Mouse (Mus musculus) adrenal gland, adult 18-20 months (tissue): ENCODE measurements around the gene Hdac7. TPM values are rescaled to one million over a fixed set of nuclear protein-coding genes. Genes with fewer than 3 reads are reported as not detected.

Source experiments
- DNase-seq, 2 experiments: peaks; one replicate each; pipeline ENCODE4 v3.0.0; 2021 to 2022; ENCODE audit warnings: low spot score in 2 of 2
- total RNA-seq, 2 experiments: library from RNA; stranded (reverse); gene quantifications; 1 replicate in 1 of 2; 2 replicates in 1 of 2; pipeline ENCODE4 v1.2.3; 2021

Hdac7 gene
- total RNA-seq, 2 experiments from 2014 or later, result 29.7 to 55.2 TPM

DNA sequence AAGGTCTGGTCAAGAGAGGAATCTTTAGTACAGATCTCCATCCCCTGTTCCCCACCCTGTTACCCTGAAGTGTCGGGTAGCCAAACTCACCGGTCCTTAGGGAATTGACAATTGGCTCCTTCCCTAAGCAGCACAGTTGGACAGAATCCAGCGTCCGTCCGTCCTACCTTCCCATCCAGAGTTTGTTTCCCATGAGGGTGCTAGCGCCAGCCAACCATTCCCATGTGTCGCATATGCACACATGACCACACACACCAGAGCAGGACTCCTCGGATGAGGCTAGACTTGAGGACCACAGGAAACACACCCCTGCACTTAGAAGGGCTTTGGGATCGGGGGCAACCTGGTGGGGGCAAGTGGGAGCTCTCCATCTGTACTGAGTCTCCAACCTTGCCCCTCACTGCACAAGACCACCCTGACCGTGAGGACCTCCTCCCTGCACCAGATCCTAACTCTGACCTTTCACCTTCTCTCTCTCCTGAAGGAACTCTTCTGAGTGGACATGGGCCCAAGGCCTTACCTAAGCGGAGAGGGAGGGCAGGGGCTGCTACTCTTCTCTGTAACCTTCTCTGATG lies 53.1 kb downstream of the Hdac7 start:
- DNase-seq, result no peak

DNA sequence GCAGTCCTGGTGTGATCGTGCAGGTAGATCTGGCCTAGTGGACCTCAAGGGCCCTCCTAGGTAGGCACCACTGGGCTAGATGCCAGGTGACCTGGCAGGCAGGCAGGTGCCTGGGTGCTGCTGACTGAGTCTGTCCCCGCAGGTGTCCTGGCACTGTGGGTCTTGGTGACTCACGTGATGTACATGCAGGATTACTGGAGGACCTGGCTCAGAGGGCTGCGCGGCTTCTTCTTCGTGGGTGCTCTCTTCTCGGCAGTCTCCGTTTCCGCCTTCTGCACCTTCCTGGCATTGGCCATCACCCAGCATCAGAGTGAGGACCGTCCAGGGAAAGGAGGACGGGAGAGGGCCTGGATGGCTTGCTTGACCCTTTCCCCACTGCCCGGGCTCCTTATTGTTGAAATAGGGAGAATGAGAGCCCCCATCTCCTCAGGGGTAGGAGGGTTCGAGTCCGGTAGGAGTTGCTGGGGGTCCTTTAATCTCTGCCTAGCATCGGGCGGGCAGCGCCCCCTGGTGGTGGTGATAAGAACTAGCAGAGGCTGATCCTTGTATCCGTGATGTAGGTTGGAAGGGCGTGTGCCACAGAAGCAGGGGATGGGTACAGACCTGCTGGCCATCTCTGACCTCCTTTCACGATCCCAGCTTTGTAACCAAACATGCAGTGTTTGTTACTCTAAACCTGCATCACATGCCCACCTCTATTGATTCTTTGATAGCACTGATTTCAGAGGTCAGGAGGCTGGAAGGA lies 54.4 kb downstream of the Hdac7 start:
- DNase-seq, result peak in 1 of 2 experiments; percentile 69

DNA sequence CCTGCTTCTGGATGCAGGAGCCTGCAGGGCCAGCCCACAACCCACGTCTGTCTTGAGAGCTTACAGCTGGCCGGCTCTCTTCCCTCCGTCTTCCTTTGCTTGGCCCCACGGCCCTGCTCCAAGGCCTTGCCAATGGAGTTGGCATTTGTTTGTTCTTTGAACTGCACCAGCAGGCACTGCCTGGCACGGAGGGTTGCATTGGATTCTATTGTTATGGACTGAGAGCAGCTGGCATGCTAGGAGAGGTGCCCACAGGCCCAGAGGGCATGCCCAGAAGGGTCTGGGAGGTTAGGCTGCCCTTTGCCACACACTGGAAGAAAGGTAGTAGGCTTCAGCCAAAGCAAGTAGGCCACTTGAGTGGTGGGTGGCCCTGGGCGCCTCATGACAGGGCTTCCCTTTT lies 55.5 kb downstream of the Hdac7 start:
- DNase-seq, result no peak

DNA sequence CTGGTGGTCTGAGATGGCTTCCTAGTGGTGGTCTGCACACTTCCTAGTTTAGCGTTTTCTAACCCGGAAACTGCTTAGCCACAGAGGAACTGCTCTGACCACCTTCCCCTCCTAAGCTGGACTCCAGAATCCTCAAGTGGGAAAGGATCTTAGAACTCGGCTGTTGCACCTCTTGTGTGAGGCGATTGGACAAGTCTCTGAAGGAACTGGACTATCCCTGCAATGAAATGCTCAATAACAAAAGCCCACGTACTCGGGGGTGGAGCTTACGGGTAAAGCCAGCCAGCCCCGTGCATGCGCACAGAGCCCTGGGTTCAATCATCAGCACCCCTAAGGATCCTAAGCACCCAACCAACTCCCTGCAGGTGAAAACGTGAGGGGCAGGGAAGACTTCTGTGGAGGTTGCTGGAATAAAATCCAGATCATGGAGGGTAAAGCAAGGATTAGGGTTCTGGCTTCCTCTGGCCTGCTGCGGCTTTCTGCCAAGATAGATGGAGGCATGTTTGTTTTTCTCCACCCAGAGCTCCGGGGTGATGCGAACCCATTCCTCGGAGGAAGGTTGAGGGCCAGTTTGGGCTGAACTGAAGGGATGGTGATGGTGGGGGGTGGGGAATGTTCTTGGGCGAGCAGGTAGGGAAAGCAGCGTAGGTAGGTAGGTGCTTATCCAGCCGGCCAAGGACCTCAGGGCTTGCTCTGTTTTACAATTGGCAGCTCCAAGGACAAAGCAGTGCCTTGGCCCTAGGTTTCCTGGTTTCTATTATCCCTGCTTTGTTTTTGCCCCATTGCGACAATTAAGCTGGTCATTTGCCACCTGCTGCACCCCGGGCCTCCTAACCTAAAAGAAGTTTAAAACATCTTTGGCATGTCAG lies 56.3 kb downstream of the Hdac7 start:
- no peak for DNase-seq

DNA sequence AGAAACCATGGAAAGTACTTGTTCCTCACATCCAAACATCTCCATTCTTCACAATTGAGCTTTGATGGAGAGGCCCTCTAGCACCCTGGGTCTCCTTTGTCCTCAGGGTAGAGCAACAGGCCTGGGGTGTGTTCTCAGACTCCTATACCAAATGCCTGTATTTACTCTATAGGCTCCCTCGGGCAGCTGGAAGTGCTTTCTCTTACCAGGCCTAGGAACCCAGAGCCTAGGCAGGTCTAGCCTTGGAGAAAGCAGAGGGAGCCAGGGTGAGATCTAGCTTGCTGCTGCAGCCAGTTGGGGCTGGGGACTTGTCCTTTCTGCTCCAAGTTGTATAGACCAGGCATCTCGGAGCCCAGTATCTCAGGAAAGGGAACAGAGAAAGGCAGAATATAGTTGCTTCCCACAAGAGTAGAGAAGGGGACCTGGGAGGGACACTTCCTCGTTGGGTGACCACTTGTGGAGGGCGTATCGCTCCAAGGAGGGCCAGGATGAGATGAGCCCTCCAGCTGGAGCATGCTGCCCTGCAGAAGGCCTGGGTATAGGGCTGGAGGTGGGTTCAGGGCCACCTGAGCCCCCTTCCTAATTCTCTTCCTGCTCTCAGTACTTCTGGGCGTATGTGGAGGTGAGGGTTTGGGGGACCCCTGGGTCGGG lies 57.0 kb downstream of the Hdac7 start:
- no peak for DNase-seq

DNA sequence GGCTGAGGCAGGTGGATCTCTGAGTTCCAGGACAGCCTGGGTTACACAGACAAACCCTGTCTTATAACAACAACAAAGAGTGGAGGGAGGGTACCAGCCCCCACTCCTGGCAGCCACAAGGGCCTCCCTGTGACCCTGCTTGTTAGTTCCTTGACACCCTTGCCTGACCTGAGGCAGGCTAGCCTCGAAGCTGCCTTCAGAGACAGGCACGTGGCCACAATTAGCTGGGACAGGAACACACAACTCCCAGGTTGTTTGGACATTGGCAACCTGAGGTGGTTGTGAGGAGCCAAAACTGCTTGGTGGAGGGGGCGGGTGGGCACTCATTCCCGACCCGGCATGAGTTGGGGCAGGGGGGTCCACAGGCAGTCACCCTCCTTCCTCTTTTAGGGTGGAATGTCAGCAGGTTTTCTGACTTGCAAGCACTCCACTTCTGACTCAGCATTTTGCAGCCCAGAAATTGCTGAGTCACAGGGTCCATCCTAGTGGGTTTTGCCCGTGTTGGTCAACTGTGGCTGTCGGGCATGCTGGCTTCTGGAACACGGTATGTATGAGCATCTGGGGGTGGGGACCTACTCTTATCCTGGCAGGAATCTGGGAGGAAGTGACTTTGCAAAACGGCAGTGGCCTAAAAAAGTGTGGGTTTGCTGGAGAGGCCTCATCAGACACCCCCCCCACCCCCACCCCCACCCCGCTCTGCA lies 57.7 kb downstream of the Hdac7 start:
- no peak for DNase-seq

DNA sequence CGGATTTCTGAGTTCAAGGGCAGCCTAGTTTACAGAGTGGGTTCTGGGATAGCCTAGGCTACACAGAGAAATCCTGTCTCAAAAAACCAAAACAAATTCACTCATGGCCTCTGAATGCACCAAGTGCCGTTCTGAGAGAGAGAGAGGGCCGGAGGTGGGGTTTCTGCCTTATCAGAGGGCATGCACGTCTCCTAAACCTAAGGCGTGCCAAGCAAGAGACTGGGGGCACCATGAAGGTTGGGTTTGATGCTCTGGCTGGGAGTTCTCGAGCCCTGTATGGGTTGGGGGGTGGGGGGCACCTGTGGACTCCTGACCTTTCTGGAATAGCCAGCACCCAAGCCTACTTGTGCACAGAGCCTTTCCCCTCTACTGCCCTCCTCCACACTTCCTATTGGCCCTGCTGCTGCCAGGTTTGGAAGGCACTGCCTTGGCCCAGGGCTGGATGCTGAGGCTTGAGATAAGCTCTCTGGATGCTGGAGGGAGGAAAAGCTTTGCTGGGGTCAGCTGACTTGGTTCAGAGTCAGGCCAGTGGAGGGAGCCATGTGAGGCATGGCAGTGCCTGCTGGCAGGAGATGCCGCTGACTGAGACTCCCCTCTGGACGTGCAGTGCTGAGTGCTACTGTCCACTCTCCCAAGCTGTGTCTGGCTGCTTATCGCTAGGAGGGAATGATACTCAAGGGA lies 58.4 kb downstream of the Hdac7 start:
- no peak for DNase-seq

DNA sequence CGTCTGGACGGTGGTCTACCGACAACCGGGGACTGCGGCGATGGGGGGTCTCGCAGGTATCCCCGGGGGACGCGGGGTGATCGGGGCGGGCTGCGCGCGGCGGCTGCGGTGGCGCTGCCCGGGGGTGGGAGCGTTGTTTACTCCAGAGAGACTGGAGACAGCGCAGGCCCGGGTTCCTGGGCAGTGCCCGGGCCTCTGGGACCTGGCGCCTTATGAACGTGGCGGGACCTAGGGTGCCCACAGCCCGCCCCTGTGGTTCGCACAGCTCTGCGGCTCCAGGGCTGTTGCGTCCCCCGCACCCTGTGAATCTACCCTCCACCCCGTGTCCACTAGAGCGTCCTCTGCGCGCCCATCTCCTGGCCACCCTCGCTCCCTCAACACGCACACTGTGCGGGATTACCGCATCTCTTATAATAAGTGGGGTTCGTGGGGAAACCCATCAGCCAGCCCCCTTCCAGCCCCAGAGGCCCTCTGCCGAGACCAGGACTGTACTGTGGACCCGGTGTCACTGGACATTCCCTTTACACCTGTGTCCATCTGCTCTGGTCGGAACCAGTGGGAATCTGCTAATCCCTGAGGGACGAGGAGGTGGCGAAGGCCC lies 59.6 kb downstream of the Hdac7 start:
- no peak for DNase-seq

DNA sequence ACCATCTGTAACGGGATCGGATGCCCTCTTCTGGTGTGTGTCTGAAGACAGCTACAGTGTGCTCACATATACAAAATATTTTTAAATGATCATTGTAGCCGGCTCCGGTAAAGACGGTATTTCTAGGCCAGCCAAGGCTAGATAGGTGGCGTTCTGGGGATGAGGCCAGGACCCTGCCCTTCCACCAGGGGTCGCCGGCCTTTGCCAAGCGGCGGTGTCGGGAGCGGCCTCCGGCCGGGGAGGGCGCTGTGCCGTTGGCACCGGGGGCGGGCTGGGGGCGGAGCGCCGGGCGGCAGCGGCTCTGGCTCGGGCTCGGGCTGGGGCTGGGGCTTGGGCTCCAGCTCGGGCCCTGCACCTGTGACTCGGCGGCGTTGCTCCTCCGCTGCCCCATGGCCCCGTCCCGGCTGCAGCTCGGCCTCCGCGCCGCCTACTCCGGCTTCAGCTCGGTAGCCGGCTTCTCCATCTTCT lies 60.2 kb downstream of the Hdac7 start:
- peak; percentile 93 for DNase-seq

DNA sequence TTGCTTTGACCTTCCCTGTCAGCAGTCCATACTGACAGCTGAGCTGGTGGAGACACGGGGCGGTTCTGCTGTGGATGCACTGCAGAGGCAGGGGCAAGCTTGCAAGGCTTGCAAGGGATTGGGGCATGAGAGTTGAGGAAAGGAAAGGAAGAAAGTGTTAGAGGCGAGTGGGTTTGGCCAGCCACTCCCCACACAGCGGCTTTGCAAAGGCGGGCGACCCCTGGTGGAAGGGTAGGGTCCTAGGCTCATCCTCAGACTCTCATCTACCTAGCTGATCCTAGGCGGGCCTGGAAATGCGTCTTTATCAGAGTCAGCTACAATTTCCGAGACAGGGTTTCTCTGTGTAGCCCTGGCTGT lies 61.6 kb downstream of the Hdac7 start:
- peak; percentile 73 to 83 for DNase-seq

DNA sequence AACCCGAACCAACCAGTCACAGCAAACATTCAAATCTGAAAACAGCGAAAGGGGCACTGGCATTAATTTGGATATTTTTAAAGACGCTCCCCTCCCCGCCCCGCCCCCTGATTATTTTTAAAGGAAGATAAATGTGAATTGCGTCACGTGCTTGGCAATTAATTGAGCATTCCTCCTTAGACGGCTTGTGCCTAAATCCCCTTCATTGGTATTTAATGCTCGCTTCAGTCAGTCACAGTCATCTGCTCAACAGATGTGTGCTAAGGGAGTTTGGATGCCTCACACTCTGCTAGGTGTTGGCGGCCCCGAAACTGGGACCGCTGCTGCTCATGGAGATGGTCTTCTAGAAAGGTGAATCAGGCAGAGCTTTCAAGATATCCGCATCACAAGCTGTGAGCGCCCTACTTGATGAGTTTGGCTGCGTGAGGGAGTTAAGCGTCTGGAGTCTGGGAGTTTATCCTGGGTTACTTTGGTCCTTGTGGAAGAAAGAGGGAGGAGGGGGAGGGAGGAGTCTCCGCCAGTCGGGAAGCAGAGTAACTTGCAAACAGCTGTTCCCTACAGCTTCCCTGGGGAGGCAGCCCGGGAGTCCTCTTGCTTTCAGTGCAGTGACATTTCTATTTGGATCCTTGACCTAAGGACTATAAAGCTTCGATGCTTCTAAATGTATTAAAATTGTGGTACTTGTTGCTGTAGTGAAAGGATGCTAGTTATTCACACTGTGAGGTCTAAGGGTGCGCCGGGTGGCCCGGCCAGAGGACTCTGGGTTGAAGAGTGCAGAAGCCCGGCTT lies 62.1 kb downstream of the Hdac7 start:
- no peak for DNase-seq

DNA sequence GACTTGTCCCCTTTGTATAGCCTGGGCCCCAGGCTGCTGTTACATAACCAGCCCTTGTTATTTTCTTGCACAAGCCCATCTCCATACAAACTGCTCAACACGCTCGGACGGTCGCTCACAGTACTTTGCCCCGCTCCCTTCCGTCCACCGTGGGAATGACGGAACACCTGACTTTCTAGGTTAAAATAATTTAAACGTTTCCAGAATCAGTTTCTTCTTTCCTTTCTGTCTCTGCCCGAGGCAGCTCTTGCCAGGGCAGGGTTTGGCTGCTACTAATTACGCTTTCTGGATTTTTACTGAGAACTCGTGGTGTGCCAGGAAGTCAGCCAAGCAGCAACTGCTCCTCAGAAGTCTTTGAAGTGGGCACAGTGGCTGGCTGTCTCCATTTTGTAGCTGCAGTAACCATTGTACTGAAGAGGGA lies 63.7 kb downstream of the Hdac7 start:
- no peak for DNase-seq

DNA sequence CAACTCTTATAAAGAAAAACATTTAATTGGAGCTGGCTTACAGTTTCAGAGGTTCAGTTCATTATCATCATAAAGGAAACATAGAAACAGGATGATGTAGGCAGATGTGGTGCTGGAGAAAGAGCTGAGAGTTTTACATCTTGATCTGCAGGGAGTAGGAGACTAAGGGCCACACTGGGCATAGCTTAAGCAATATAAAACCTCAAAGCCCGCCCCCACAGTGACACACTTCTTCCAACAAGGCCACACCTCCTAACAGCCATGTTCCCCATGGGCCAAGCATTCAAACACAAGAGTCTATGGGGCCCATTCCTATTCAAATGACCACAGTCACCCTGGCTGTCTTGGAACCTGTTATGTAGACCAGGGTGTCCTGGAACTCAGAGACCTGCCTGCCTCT lies 64.7 kb downstream of the Hdac7 start:
- DNase-seq, result no peak

DNA sequence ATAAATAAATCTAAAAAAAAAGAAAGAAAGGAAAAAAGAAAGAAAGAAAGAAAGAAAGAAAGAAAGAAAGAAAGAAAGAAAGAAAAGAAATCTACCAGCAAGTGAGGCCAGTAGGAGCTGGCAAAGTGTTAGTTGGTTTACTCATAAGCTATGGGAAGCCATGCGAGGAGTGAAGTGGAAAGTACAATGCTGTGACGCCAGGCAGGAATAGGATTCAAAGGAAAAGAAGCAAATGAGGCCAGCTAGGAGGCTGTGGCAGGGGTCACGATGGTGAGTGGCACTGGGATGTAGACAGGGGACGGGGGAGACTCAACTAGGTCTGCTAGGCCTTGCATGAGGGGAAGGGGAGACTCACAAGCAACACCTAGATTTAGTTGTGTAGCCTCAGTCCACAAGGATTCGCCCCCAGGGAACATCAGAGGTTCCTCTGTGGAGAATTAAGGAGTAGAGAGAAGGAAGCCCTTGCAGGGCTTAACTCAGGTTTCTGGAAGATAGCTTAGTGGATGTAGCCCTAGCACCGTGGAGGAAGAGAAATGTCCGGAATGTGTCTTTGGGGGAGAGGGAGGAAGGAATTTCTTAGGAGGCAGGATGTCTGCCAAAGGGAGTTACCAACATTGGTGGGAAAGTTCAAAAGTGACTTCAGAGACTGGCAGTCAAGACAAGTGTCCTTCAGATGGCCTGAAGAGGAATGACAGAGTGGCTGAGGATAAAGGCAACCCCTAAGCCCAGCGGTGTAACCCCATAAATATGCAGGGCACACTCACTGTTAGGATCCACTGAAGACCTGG lies 65.8 kb downstream of the Hdac7 start, which contains the start of gene Slc48a1:
Gene Slc48a1, plus strand, starts transcription at position 210 of the 788 bp plus-strand sequence.
- no peak for DNase-seq

DNA sequence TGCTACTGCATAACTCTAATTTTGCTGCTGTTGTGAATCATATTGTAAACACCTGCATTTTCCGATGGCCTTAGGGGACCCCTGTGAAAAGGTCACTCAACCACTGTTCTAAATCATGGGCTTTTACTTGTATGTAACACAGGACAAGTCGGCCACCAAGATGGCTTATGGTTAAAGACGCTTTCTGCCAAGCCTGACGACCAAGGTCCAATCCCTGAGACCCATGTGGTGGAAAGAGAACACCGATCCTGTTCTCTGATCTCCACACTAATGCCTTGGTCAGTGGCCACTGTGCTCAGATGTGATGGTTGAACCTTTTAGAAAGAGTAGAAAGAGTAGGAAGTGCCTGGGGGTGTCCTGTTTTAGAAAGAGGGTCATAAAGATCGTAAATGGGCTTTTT lies 67.4 kb downstream of the Hdac7 start:
- no peak for DNase-seq

DNA sequence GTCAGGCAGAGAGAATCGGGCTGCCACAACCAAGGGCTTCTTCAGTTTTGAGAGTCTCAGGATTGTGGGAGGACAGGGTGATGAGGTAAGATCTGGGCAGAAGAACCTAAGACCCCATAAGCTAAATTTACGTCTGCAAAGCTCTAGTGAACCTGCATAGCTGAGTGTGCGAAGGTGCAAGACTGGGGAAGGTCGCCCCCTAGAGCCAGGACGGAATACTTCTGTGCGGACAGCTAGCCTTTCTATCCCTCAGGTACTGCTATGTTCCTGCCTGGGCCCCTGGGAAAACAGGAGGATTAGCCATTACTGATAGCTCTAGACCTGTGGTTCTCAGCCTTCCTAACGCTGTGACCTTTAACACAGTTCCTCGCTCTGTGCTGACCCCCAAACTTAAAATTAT lies 67.8 kb downstream of the Hdac7 start:
- DNase-seq, result peak; percentile 75 to 83

DNA sequence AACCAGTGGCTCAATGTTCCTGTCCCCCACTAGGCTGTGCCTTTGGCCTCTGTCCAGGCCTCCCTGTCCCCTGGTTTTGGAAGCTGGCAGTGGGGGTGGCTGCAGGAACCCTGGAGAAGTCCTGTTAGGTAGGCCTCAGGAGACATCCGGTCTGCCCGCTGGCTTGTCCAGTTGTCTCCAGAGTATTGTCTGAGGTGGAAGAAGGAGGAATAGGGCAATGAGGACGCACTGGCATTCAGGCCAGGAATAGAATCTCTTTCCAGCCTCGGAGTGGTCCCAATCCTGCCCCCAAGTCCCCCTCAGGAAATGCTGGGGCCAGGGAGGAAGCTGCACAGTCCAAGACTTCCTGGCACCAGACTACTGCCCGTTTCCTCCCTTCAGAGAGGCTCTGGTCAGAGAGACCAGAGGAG lies 70.3 kb downstream of the Hdac7 start:
- no peak for DNase-seq

DNA sequence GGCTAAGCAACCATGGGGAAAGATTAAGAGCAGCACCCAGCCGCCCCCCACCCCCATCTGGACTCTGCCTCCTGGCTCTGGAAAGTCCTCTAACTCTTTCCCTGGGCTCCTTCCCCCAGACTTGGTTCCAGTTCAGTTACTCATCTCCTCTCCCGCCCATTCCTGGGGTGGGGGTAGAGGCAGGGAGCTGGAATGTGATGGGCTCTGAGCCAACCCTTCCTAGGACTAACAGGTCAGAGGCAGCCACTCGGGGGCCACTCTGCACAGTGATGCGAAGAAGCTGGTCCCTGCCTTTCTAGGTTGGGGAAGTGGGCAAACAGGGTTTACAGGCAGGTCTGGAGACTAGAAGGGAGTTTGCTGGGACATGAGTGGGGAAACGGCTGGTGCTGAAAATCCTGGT lies 71.2 kb downstream of the Hdac7 start:
- no peak for DNase-seq
